Mouse (Mus musculus) heart, adult 2 months (tissue): ENCODE results near the gene Xpot. TPM values are rescaled to one million over a fixed set of nuclear protein-coding genes. Genes with fewer than 3 reads are reported as not detected.

Experiments used
- DNase-seq, 2 experiments: peaks; one replicate each; pipeline ENCODE4 v3.0.0; 2021
- H3K27ac ChIP-seq: fragments of 200-600 bp; 2 replicates; pipeline ENCODE4 v1.8.1; 2022
- H3K27me3 ChIP-seq: fragments of 200-500 bp; 2 replicates; pipeline ENCODE4 v1.6.1; 2012; ENCODE audit warnings: mild to moderate bottlenecking, low read length, inconsistent platforms, mixed read lengths; ENCODE audit not compliant: control insufficient read depth, insufficient read depth
- H3K36me3 ChIP-seq: fragments of 200-500 bp; 2 replicates; pipeline ENCODE4 v1.6.1; 2012; ENCODE audit warnings: low read length, inconsistent platforms; ENCODE audit not compliant: control insufficient read depth, insufficient read depth
- H3K4me1 ChIP-seq: fragments of 200-500 bp; 2 replicates; pipeline ENCODE4 v1.6.1; 2011; ENCODE audit warnings: low read length; ENCODE audit not compliant: control insufficient read depth, insufficient read depth
- H3K4me3 ChIP-seq: fragments of 200-600 bp; 2 replicates; pipeline ENCODE4 v1.8.1; 2022
- H3K79me2 ChIP-seq: fragments of 200-500 bp; replicated peaks from 2 replicates; pipeline ENCODE4 v1.6.1; 2012; ENCODE audit warnings: mild to moderate bottlenecking, inconsistent platforms, low read length, moderate library complexity, mixed read lengths; ENCODE audit not compliant: control insufficient read depth, insufficient read depth
- H3K9ac ChIP-seq: fragments of 200-500 bp; 2 replicates; pipeline ENCODE4 v1.6.1; 2012; ENCODE audit warnings: low read depth, mild to moderate bottlenecking, control low read depth, inconsistent platforms, low read length, mixed read lengths
- CTCF ChIP-seq: fragments of 200-600 bp; IDR thresholded peaks from 2 replicates; pipeline ENCODE4 v1.8.1; 2022; ENCODE audit warnings: antibody characterized with exemption, mild to moderate bottlenecking, moderate library complexity
- EP300 ChIP-seq: fragments of 200-500 bp; IDR thresholded peaks from 2 replicates; pipeline ENCODE4 v1.6.1; 2011; ENCODE audit warnings: low read depth, low read length, control low read depth; ENCODE audit not compliant: insufficient read depth
- POLR2A ChIP-seq: fragments of 200-500 bp; IDR thresholded peaks from 2 replicates; pipeline ENCODE4 v1.6.1; 2011; ENCODE audit warnings: mild to moderate bottlenecking, low read depth, low read length, control low read depth; ENCODE audit not compliant: insufficient read depth
- WGBS: fragments of 180-500 bp; shearing (Covaris S2); methylation state at CpG from one replicate; pipeline ENCODE4 v1.1.7; 2018; 5-methylcytosine and 5-hydroxymethylcytosine counted together
- intact Hi-C: fragments of 180-260 bp; cut with DNase I; formaldehyde crosslinking; loops from one replicate; pipeline ENCODE4 v1.15.1; 2025
- polyA plus RNA-seq: library from polyadenylated mRNA; depleted of rRNA; stranded (reverse); fragments of >200 nt; gene quantifications from 2 replicates; pipeline ENCODE4 v1.2.3, GENCODE M21; 2012
- total RNA-seq, 2 experiments: library from RNA; stranded (reverse); gene quantifications; 2 replicates each; pipeline ENCODE4 v1.2.3; 2021

Xpot gene
- total and polyA plus RNA-seq, 3 experiments, result 30.0 to 43.8 (median 30.8) TPM

DNA sequence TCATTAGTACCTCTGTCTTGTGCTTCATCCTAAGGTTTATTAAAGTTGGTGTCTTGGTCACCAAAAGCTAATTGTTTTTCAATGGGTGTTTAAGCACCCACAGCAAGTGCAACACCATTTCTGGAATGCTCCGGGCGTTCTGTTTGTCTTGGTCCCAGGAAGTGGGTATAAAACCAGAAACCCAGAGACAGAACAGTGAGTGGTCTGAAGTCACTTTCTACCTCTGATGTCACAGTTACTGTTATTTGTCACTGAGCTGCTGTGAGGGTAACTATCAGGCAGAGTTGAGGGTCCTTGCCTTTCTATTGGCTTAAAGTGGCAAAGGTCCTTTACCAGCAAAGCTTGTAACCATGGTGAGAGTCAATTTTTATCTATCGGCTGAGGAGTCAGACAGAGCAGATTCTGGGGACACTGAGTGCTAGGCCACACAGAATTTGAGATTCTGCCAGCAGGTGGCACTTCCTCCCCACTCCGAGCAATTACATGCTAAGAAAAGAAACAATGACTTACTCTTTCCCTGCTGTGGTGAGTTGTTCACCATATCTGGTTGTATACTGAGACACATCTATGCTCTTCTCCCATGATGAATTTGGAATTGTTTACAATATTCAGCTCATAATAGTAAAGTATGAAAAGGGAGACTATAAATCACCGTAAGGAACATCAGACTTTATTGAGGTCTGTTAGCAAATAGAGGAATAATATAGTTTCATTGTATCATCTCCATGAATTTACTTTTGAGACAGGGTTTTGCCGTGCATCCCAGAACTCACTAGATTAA, 14.2 kb upstream of the Xpot start:
- Histone ChIP-seq H3K4me1 (peaks cover 2% of the 10 kb centered on the region), H3K27ac (no peak overlapping the region), H3K4me3 (no peak overlapping the region), H3K9ac (no peak overlapping the region), H3K79me2 (no peaks in the 10 kb centered on the region), H3K36me3 (no peaks in the 10 kb centered on the region), H3K27me3 (peaks cover 7% of the 10 kb centered on the region; the same call in 1 of the 2 replicates)
- intact Hi-C loops, result loop anchor here (5.0 kb wide), 2 partner anchors 47 to 412 kb away; no protein-coding TSS in a partner anchor
- no peak for TF ChIP-seq POLR2A
- peak; percentile 64 for TF ChIP-seq CTCF
- WGBS, result 58% methylated on average over 6 of the region's 6 CpGs
- no peak for DNase-seq

DNA sequence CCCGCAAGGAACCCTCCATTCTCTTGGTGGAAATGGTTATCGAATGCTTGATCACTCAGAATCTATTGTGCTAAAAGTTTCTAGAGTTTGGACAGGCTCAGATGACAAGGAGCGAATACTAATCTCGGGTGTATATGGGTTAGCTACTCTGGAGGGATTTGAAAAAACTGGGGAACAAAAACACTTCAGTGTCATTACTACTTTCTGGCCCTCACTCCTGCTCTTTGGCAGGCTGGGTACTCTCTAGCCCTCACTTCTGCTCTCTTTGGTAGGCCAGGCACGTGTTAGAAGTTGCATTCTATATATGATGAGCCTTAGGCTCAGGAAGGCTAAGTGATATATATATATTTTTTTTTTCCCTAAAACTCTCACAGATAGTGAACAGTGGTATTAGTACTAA, 13.4 kb upstream of the Xpot start:
- peaks cover 7% of the 10 kb centered on the region; the same call in 1 of the 2 replicates for H3K27me3 ChIP-seq
- no peak overlapping the region for H3K4me3 ChIP-seq
- H3K79me2 ChIP-seq, result no peaks in the 10 kb centered on the region
- no peak for DNase-seq
- 94% methylated on average over 5 of the region's 5 CpGs for WGBS
- H3K9ac ChIP-seq, result no peak overlapping the region
- H3K4me1 ChIP-seq, result peaks cover 2% of the 10 kb centered on the region
- no peak overlapping the region for H3K27ac ChIP-seq
- intact Hi-C loops, result no loop called here
- TF ChIP-seq POLR2A (no peak), CTCF (no peak), EP300 (no peak)
- no peaks in the 10 kb centered on the region for H3K36me3 ChIP-seq

DNA sequence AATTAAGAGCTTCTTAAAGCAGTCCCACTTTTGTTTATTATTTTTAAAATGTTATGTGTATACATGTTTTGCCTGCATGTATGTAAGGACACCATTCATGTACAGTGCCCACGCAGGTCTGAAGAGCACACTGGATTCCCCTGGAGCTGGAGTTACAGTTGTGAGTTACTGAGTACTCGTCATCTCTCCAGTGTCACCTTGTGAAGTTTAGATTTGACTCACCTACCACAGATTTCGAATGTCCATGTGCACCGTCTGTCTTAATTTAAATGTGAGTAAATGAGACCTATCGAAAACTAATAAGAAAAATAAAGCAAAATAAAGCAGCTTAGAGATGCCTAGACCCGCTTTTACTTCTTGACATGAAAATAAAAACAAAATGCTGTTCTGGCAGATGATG, 10.1 kb upstream of the Xpot start:
- H3K27ac ChIP-seq, result no peak overlapping the region
- intact Hi-C loops, result no loop called here
- H3K79me2 ChIP-seq, result no peaks in the 10 kb centered on the region
- no peaks in the 10 kb centered on the region for H3K36me3 ChIP-seq
- H3K4me1 ChIP-seq, result peaks cover 2% of the 10 kb centered on the region
- DNase-seq, result no peak
- no peak overlapping the region for H3K4me3 ChIP-seq
- 86% methylated on average over 6 of the region's 6 CpGs for WGBS
- no peak overlapping the region for H3K9ac ChIP-seq
- TF ChIP-seq CTCF, result no peak
- no peak for TF ChIP-seq POLR2A
- TF ChIP-seq EP300, result no peak
- H3K27me3 ChIP-seq, result 0 out of 2 replicates have a peak, but pooled peaks cover 2% of the 10 kb centered on the region

DNA sequence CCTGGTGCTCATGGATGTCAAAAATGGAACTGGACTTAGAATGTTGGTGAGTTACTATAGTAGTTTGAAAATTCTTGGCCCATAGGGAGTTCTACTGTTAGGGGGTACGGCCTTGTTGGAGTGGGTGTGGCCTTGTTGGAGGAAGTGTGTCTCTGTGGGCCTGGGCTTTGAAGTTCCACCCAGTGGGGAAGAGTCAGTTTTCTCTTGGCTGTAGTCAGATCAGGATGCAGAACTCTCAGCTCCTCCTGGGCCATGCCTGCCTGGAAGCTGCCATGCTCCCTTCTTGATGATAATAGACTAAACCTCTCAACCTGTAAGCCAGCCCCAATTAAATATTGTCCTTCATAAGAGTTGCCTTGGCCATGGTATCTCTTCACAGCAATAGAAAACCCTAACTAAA, 8.0 kb upstream of the Xpot start:
- no peak for DNase-seq
- 33% methylated on average over 1 of the region's 1 CpGs for WGBS
- H3K36me3 ChIP-seq, result no peaks in the 10 kb centered on the region
- H3K4me1 ChIP-seq, result no peaks in the 10 kb centered on the region
- H3K9ac ChIP-seq, result no peak overlapping the region
- H3K79me2 ChIP-seq, result no peaks in the 10 kb centered on the region
- intact Hi-C loops, result no loop called here
- TF ChIP-seq EP300, result no peak
- TF ChIP-seq CTCF, result no peak
- no peak for TF ChIP-seq POLR2A
- no peaks in the 10 kb centered on the region for H3K27me3 ChIP-seq
- H3K4me3 ChIP-seq, result no peak overlapping the region
- no peak overlapping the region for H3K27ac ChIP-seq

DNA sequence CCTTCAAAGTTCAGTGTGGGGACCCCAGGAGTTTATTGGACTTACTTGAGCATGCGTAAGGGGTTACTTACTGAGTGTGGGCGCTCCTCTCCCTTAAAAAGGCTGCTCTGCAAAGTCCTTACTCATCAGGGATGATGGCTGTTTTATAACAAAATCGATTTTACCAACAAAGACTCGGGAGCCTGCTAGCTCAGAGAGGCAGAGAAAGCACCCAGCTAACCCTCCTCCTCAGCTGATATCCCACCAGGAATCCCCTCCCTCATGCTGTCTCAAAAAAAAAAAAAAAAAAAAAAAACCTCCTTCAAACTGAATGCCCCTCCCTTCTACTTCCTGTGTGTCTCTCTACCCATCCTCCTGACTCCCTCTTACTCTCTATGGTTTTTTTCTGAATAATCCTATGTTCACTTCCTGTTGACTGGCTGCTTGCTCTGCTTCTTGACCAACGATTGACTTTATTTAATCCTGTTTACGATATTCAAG, 2.5 kb upstream of the Xpot start:
- no peak overlapping the region for H3K9ac ChIP-seq
- DNase-seq, result no peak
- no peak overlapping the region for H3K27ac ChIP-seq
- no peaks in the 10 kb centered on the region for H3K27me3 ChIP-seq
- WGBS, result 86% methylated on average over 6 of the region's 6 CpGs
- intact Hi-C loops, result no loop called here
- 0 out of 2 replicates have a peak, but pooled peaks cover 3% of the 10 kb centered on the region for H3K79me2 ChIP-seq
- peaks cover 8% of the 10 kb centered on the region for H3K36me3 ChIP-seq
- H3K4me3 ChIP-seq, result no peak overlapping the region
- TF ChIP-seq EP300 (no peak), POLR2A (no peak), CTCF (no peak)
- H3K4me1 ChIP-seq, result peaks cover 3% of the 10 kb centered on the region; the same call in 1 of the 2 replicates

DNA sequence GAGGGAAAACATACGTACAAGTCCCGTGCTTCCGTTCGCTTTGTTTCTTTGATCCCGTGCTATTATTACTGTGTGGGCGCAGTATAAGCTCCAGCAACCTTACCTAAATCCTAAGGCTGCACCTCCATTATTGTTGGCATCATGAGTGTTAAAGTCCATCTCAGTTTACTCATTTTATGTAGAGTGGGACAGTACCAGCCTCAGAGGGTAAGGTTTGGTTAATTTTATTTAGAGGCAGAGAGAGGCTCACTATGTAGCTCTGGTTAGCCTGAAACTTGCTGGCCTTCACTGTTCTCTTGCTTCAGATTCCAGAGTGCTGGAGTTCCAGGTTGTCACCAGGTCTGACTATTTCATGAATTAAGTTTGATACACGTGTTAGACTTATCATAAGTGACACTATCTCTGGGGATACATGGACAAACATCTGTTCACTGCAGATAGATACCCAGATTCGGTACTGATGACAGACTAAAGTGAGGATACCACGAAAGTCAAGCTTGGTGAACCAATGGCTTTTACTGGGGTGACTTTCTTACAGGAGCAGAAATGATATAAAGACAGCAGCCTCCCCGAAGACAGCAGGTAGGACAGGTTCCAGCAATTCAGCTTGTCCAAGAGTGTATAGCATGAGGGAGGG, 1.2 kb upstream of the Xpot start:
- no peak for TF ChIP-seq EP300
- TF ChIP-seq CTCF, result no peak
- no peak for TF ChIP-seq POLR2A
- H3K27ac ChIP-seq, result no peak overlapping the region
- H3K4me3 ChIP-seq, result no peak overlapping the region

More for the DNA sequence above, 1.2 kb upstream of the Xpot start:
- Histone ChIP-seq H3K79me2 (0 out of 2 replicates have a peak, but pooled peaks cover 4% of the 10 kb centered on the region), H3K27me3 (no peaks in the 10 kb centered on the region), H3K9ac (no peak overlapping the region), H3K36me3 (peaks cover 8% of the 10 kb centered on the region), H3K4me1 (peaks cover 3% of the 10 kb centered on the region; the same call in 1 of the 2 replicates)
- no peak for DNase-seq
- intact Hi-C loops, result no loop called here
- WGBS, result 79% methylated on average over 10 of the region's 10 CpGs
